Mouse (Mus musculus): Measurements from ENCODE around the gene 2900026A02Rik.

GRCm38 (mm10) chr5:113140872-113141271, 80.2 kb downstream of the 2900026A02Rik start:
- TF ChIP-seq ZC3H11A (IDR thresholded peaks at IDR 0.05; ENCODE audit: borderline replicate concordance, low read depth, low read length), result no peak
- no peak for TF ChIP-seq CHD2 (IDR thresholded peaks at IDR 0.05; ENCODE audit: low read depth, low read length)

Measured in ES-E14 (cell line).